Mouse (Mus musculus) midbrain, embryonic 11.5 days (tissue): ENCODE results near the gene Zfp583. TPM values are rescaled to one million over a fixed set of nuclear protein-coding genes. Genes with fewer than 3 reads are reported as not detected.

Source experiments
- ATAC-seq: fragments of 200-750 bp; cut with Nextera tagmentation; 2 replicates; pipeline ENCODE4 v1.8.0; 2017; ENCODE audit warnings: moderate TSS enrichment, moderate library complexity; ENCODE audit not compliant: low FRiP score
- DNase-seq: peaks from one replicate; pipeline ENCODE4 v3.0.0; 2015; ENCODE audit warnings: low spot score; ENCODE audit errors: missing footprints
- H3K27ac ChIP-seq: fragments of 300-500 bp; sonication (generic); 2 replicates; pipeline ENCODE4 v1.5.1; 2014; ENCODE audit warnings: low read depth, low read length
- H3K27me3 ChIP-seq: fragments of 300-500 bp; sonication (generic); 2 replicates; pipeline ENCODE4 v1.6.1; 2014; ENCODE audit warnings: mild to moderate bottlenecking, low read length, moderate library complexity, mixed read lengths; ENCODE audit not compliant: control insufficient read depth, insufficient read depth
- H3K36me3 ChIP-seq: fragments of 300-500 bp; sonication (generic); 2 replicates; pipeline ENCODE4 v1.6.1; 2014; ENCODE audit warnings: mild to moderate bottlenecking, low read length, moderate library complexity, mixed read lengths; ENCODE audit not compliant: control insufficient read depth, insufficient read depth
- H3K4me1 ChIP-seq: fragments of 300-500 bp; sonication (generic); 2 replicates; pipeline ENCODE4 v1.6.1; 2014; ENCODE audit warnings: low read length; ENCODE audit not compliant: control insufficient read depth, insufficient read depth
- H3K4me2 ChIP-seq: fragments of 300-500 bp; sonication (generic); 2 replicates; pipeline ENCODE4 v1.6.1; 2014; ENCODE audit warnings: mild to moderate bottlenecking, moderate library complexity
- H3K4me3 ChIP-seq: fragments of 300-500 bp; sonication (generic); 2 replicates; pipeline ENCODE4 v1.5.1; 2014; ENCODE audit warnings: low read depth, low read length
- H3K9ac ChIP-seq: fragments of 300-500 bp; sonication (generic); 2 replicates; pipeline ENCODE4 v1.6.1; 2014; ENCODE audit warnings: low read length
- H3K9me3 ChIP-seq: fragments of 300-500 bp; sonication (generic); 2 replicates; pipeline ENCODE4 v1.6.1; 2016; ENCODE audit warnings: low read length; ENCODE audit not compliant: control insufficient read depth
- WGBS: fragments of 180-500 bp; shearing (Covaris S2); extraction: QIAGEN DNeasy Blood & Tissue Kit; methylation state at CpG from one replicate; pipeline ENCODE4 v1.1.7; 2014; 5-methylcytosine and 5-hydroxymethylcytosine counted together
- polyA plus RNA-seq: library from polyadenylated mRNA; unstranded; fragments of >200 nt; fragmentation: Nextera tagmentation; extraction: Ambion mirVana; gene quantifications from 2 replicates; pipeline ENCODE4 v1.2.1, GENCODE M21; 2014

The Zfp583 gene
- polyA plus RNA-seq, 1 experiment from 2014 or later: 7.2 TPM

GRCm38 (mm10) chr7:6361756-6362155 is 30.7 kb upstream of the Zfp583 start:
- no peak for ATAC-seq
- H3K36me3 ChIP-seq: no peaks in the 10 kb centered on the region
- WGBS: 27% methylated on average over 7 of the region's 7 CpGs

DNA sequence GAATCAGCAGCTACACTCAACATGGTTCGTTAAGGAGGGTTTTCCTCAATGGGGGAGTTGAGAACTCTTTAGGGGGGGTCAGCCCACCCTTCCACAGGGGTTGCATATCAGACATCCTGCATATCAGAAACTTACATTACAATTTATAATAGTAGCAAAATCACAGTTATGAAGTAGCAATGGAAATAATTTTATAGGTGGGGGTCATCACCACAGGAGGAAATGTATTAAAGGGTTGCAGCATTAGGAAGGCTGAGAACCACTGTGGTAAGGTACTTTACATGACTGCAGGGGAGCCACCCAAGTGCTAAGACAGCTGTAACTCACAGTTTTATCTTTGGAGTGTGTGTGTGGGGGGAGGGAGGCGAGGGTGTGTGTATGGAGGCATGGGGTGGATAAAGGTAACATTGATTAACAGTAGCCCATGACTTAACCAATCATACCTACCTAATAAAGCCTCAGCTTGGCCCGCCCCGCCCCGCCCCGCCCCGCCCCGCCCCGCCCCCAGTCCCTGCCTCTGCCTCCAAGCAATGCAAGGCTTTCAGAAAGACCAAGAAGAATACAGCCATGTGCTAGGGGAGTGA is 29.5 kb upstream of the Zfp583 start:
- ATAC-seq (no peak), DNase-seq (no peak)
- Histone ChIP-seq H3K4me2 (no peak overlapping the region), H3K27me3 (no peaks in the 10 kb centered on the region), H3K9me3 (no peaks in the 10 kb centered on the region), H3K4me3 (no peak overlapping the region), H3K36me3 (no peaks in the 10 kb centered on the region), H3K4me1 (peaks cover 4% of the 10 kb centered on the region; the same call in 1 of the 2 replicates), H3K9ac (no peak overlapping the region), H3K27ac (no peak overlapping the region)
- 12% methylated on average over 9 of the region's 9 CpGs for WGBS

More at GRCm38 (mm10) chr7:6361756-6362155, 30.7 kb upstream of the Zfp583 start:
- H3K4me1 ChIP-seq: peaks cover 4% of the 10 kb centered on the region; the same call in 1 of the 2 replicates
- H3K9me3 ChIP-seq: no peaks in the 10 kb centered on the region
- peak overlapping the region; percentile 53 for H3K9ac ChIP-seq
- no peaks in the 10 kb centered on the region for H3K27me3 ChIP-seq
- H3K27ac ChIP-seq: peak overlapping the region; percentile 82
- peak overlapping the region; percentile 52 for H3K4me2 ChIP-seq
- no peak for DNase-seq
- H3K4me3 ChIP-seq: peak overlapping the region; percentile 26

GRCm38 (mm10) chr7:6358937-6359590 is 28.0 kb upstream of the Zfp583 start:
- no peak for ATAC-seq
- peak; percentile 96 for DNase-seq

GRCm38 (mm10) chr7:6358121-6358520 is 27.0 kb upstream of the Zfp583 start:
- H3K36me3 ChIP-seq: no peaks in the 10 kb centered on the region
- H3K9ac ChIP-seq: no peak overlapping the region
- WGBS: 79% methylated on average over 2 of the region's 2 CpGs
- ATAC-seq: no peak
- 0 out of 2 replicates have a peak, but pooled peaks cover 2% of the 10 kb centered on the region for H3K4me1 ChIP-seq
- H3K4me2 ChIP-seq: no peak overlapping the region
- DNase-seq: no peak
- no peak overlapping the region for H3K4me3 ChIP-seq
- H3K27me3 ChIP-seq: no peaks in the 10 kb centered on the region
- H3K9me3 ChIP-seq: no peaks in the 10 kb centered on the region
- H3K27ac ChIP-seq: no peak overlapping the region

More at GRCm38 (mm10) chr7:6358937-6359590, 28.0 kb upstream of the Zfp583 start:
- Histone ChIP-seq H3K4me1 (peaks cover 4% of the 10 kb centered on the region; the same call in 1 of the 2 replicates), H3K9me3 (no peaks in the 10 kb centered on the region), H3K27me3 (no peaks in the 10 kb centered on the region), H3K9ac (no peak overlapping the region), H3K4me2 (no peak overlapping the region), H3K4me3 (no peak overlapping the region), H3K27ac (no peak overlapping the region), H3K36me3 (no peaks in the 10 kb centered on the region)
- 53% methylated on average over 10 of the region's 10 CpGs for WGBS

GRCm38 (mm10) chr7:6344124-6344523 is 13.0 kb upstream of the Zfp583 start:
- Histone ChIP-seq H3K27me3 (no peaks in the 10 kb centered on the region), H3K36me3 (no peaks in the 10 kb centered on the region), H3K9ac (peak overlapping the region; percentile 76), H3K27ac (no peak overlapping the region), H3K4me3 (peak overlapping the region; percentile 60), H3K9me3 (no peaks in the 10 kb centered on the region), H3K4me2 (peak overlapping the region; percentile 43), H3K4me1 (no peaks in the 10 kb centered on the region)
- WGBS: 29% methylated on average over 10 of the region's 10 CpGs
- ATAC-seq: peak; percentile 33
- no peak for DNase-seq

- Histone ChIP-seq H3K9me3 (no peaks in the 10 kb centered on the region), H3K4me1 (no peaks in the 10 kb centered on the region), H3K27ac (peak within 1 kb of the TSS; percentile 59), H3K36me3 (no peaks in the 10 kb centered on the region), H3K4me3 (peak within 1 kb of the TSS; percentile 60), H3K9ac (peak within 1 kb of the TSS; percentile 76), H3K4me2 (peak within 1 kb of the TSS; percentile 43), H3K27me3 (no peaks in the 10 kb centered on the region)
- DNase-seq (peak; percentile 98), ATAC-seq (peak; percentile 93)
- 1% methylated on average over 26 of the region's 26 CpGs for WGBS
These were observed 12.5 kb upstream of the Zfp583 start, which contains the start of gene Gm3854 for GRCm38 (mm10) chr7:6343501-6344071. TSS of gene Gm3854 (plus strand) at chr7:6343759.

- no peaks in the 10 kb centered on the region for H3K27me3 ChIP-seq
- ATAC-seq: no peak
These were observed 8.8 kb upstream of the Zfp583 start for GRCm38 (mm10) chr7:6339865-6340264.

GRCm38 (mm10) chr7:6330458-6331232 is 440 bp downstream of the Zfp583 start:
- 19% methylated on average over 23 of the region's 23 CpGs for WGBS
- DNase-seq (no peak), ATAC-seq (peak; percentile 84)
- Histone ChIP-seq H3K27ac (peak overlapping the region; percentile 71), H3K4me1 (peaks cover 6% of the 10 kb centered on the region; the same call in 1 of the 2 replicates), H3K9me3 (no peaks in the 10 kb centered on the region), H3K4me2 (peak overlapping the region; percentile 57), H3K4me3 (peak overlapping the region; percentile 48), H3K36me3 (no peaks in the 10 kb centered on the region), H3K9ac (peak overlapping the region; percentile 82), H3K27me3 (no peaks in the 10 kb centered on the region)

More at GRCm38 (mm10) chr7:6339865-6340264, 8.8 kb upstream of the Zfp583 start:
- no peaks in the 10 kb centered on the region for H3K9me3 ChIP-seq
- no peak overlapping the region for H3K4me2 ChIP-seq
- H3K36me3 ChIP-seq: no peaks in the 10 kb centered on the region
- 82% methylated on average over 5 of the region's 5 CpGs for WGBS
- peak; percentile 33 for DNase-seq
- no peak overlapping the region for H3K4me3 ChIP-seq
- H3K27ac ChIP-seq: no peak overlapping the region
- H3K9ac ChIP-seq: no peak overlapping the region
- H3K4me1 ChIP-seq: no peaks in the 10 kb centered on the region
